Mouse (Mus musculus) embryonic facial prominence, embryonic 13.5 days (tissue): ENCODE measurements around the gene Rassf10. TPM values are rescaled to one million over a fixed set of nuclear protein-coding genes. Genes with fewer than 3 reads are reported as not detected.

ENCODE experiments used
- ATAC-seq: fragments of 200-750 bp; cut with Nextera tagmentation; 2 replicates; pipeline ENCODE4 v1.8.0; 2017; ENCODE audit warnings: low read depth; ENCODE audit not compliant: insufficient number of reproducible peaks, insufficient read depth, low FRiP score, low TSS enrichment
- H3K27ac ChIP-seq: fragments of 300-500 bp; sonication (generic); 2 replicates; pipeline ENCODE4 v1.5.1; 2015; ENCODE audit warnings: moderate library complexity, mild to moderate bottlenecking, inconsistent platforms
- H3K27me3 ChIP-seq: fragments of 300-500 bp; sonication (generic); 2 replicates; pipeline ENCODE4 v1.6.1; 2015; ENCODE audit warnings: mild to moderate bottlenecking, inconsistent platforms
- H3K36me3 ChIP-seq: fragments of 300-500 bp; sonication (generic); 2 replicates; pipeline ENCODE4 v1.6.1; 2015; ENCODE audit warnings: mild to moderate bottlenecking, inconsistent platforms
- H3K4me1 ChIP-seq: fragments of 300-500 bp; sonication (generic); 2 replicates; pipeline ENCODE4 v1.6.1; 2015; ENCODE audit warnings: inconsistent platforms
- H3K4me2 ChIP-seq: fragments of 300-500 bp; sonication (generic); 2 replicates; pipeline ENCODE4 v1.6.1; 2015; ENCODE audit warnings: moderate library complexity, mild to moderate bottlenecking, inconsistent platforms
- H3K4me3 ChIP-seq: fragments of 300-500 bp; sonication (generic); 2 replicates; pipeline ENCODE4 v1.5.1; 2015; ENCODE audit warnings: mild to moderate bottlenecking, inconsistent platforms
- H3K9ac ChIP-seq: fragments of 300-500 bp; sonication (generic); 2 replicates; pipeline ENCODE4 v1.6.1; 2015; ENCODE audit warnings: mild to moderate bottlenecking, inconsistent platforms
- H3K9me3 ChIP-seq: fragments of 300-500 bp; sonication (generic); 2 replicates; pipeline ENCODE4 v1.6.1; 2016; ENCODE audit warnings: inconsistent platforms
- WGBS: fragments of 180-500 bp; shearing (Covaris S2); methylation state at CpG from one replicate; pipeline ENCODE4 v1.1.7; 2015; ENCODE audit warnings: mixed read lengths; 5-methylcytosine and 5-hydroxymethylcytosine counted together
- polyA plus RNA-seq: library from polyadenylated mRNA; unstranded; fragments of >200 nt; fragmentation: Nextera tagmentation; extraction: Ambion mirVana; gene quantifications from 2 replicates; pipeline ENCODE4 v1.2.1, GENCODE M21; 2015

Gene Rassf10
- polyA plus RNA-seq, 1 experiment from 2014 or later: 2.4 TPM

DNA sequence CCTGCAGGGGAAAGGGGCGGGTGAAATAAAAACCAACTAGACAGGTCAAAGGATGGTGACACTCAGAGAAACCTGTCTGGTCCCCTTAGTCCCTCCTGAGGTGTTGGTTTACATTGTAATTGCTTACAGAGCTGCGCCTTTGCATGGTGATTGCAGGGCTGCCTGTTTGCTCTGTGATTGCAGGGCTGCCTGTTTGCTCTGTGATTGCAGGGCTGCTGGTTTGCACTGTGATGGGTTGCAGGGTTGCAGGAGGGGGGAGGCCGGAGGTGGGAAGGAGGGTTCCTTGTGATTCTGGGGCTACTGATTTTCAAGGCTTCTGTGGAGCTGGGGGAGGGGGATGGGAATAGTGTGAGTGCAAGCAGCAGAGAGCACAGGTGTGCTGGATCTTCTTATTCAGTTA is 13.0 kb downstream of the Rassf10 start:
- no peak for ATAC-seq
- Histone ChIP-seq H3K27ac (no peak overlapping the region), H3K36me3 (no peaks in the 10 kb centered on the region), H3K9me3 (peaks cover 8% of the 10 kb centered on the region; the same call in 1 of the 2 replicates), H3K27me3 (no peaks in the 10 kb centered on the region), H3K4me3 (no peak overlapping the region), H3K4me2 (no peak overlapping the region), H3K9ac (no peak overlapping the region), H3K4me1 (peaks cover 11% of the 10 kb centered on the region)
- 9% methylated on average over 3 of the region's 3 CpGs for WGBS

DNA sequence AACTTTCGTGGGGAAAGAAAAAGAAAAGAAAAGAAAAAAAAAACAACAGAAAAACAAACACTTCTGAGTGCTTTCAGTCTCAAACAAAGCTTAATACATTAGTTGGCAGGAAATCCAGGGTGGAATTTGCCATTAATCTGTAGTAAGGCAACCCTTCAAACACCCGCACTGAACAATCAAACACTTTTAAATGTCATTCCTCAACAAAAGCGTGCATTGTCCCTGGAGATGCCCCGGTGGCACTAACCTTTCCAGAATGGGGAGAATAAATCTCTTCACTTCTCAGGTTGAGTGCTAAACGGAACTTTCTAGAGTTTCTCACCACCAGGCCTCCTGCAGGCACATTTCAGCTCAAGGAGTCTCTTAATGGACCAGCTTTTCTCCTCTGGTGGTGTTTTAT is 29.6 kb downstream of the Rassf10 start:
- no peak overlapping the region for H3K9ac ChIP-seq
- H3K36me3 ChIP-seq: no peaks in the 10 kb centered on the region
- H3K4me1 ChIP-seq: 0 out of 2 replicates have a peak, but pooled peaks cover 6% of the 10 kb centered on the region
- H3K4me3 ChIP-seq: no peak overlapping the region
- ATAC-seq: no peak
- 35% methylated on average over 5 of the region's 5 CpGs for WGBS
- H3K9me3 ChIP-seq: no peaks in the 10 kb centered on the region
- H3K27ac ChIP-seq: no peak overlapping the region
- H3K4me2 ChIP-seq: no peak overlapping the region
- H3K27me3 ChIP-seq: no peaks in the 10 kb centered on the region

GRCm38 (mm10) chr7:112984704-112985577 is 31.2 kb downstream of the Rassf10 start:
- Histone ChIP-seq H3K27ac (no peak overlapping the region), H3K4me2 (no peak overlapping the region), H3K4me3 (no peak overlapping the region), H3K9ac (no peak overlapping the region), H3K27me3 (no peaks in the 10 kb centered on the region), H3K4me1 (0 out of 2 replicates have a peak, but pooled peaks cover 6% of the 10 kb centered on the region), H3K36me3 (no peaks in the 10 kb centered on the region), H3K9me3 (no peaks in the 10 kb centered on the region)
- ATAC-seq: no peak
- 52% methylated on average over 17 of the region's 17 CpGs for WGBS

- no peak overlapping the region for H3K27ac ChIP-seq
- no peaks in the 10 kb centered on the region; the same call in 1 of the 2 replicates for H3K9me3 ChIP-seq
- no peak overlapping the region for H3K4me3 ChIP-seq
- H3K36me3 ChIP-seq: no peaks in the 10 kb centered on the region
- ATAC-seq: no peak
- WGBS: 60% methylated on average over 8 of the region's 8 CpGs
- H3K9ac ChIP-seq: no peak overlapping the region
- no peaks in the 10 kb centered on the region for H3K27me3 ChIP-seq
- no peak overlapping the region for H3K4me2 ChIP-seq
- H3K4me1 ChIP-seq: 0 out of 2 replicates have a peak, but pooled peaks cover 6% of the 10 kb centered on the region
Measured at GRCm38 (mm10) chr7:112985578-112985949, 31.8 kb downstream of the Rassf10 start.

DNA sequence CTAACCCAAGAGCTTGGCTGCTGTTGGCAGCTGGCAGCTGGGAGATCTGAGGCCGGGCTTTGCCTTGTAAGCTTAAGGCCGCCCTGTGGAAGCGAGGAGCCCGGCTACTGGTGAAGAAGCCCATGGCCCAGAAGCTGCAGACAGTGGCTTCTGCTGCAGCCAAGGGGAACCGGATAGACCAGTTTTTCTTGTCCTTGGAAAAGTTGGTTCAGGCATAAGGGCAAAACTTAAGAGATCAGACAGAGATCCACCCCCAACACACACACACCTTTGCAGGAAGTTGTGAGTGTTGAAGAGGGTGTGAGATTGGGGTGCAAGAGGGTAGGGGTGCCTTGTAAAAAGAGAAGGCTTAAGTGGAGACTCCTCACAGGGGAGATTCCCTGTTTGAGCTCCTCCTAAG is 39.2 kb downstream of the Rassf10 start:
- Histone ChIP-seq H3K9me3 (no peaks in the 10 kb centered on the region; the same call in 1 of the 2 replicates), H3K4me3 (no peak overlapping the region), H3K4me1 (no peaks in the 10 kb centered on the region), H3K27me3 (no peaks in the 10 kb centered on the region), H3K9ac (no peak overlapping the region), H3K27ac (no peak overlapping the region), H3K4me2 (no peak overlapping the region), H3K36me3 (no peaks in the 10 kb centered on the region)
- 65% methylated on average over 5 of the region's 5 CpGs for WGBS
- ATAC-seq: no peak

GRCm38 (mm10) chr7:113003565-113004255 is 49.9 kb downstream of the Rassf10 start:
- 80% methylated on average over 3 of the region's 3 CpGs for WGBS
- Histone ChIP-seq H3K27ac (no peak overlapping the region), H3K36me3 (no peaks in the 10 kb centered on the region), H3K9ac (no peak overlapping the region), H3K9me3 (no peaks in the 10 kb centered on the region), H3K4me1 (no peaks in the 10 kb centered on the region), H3K27me3 (no peaks in the 10 kb centered on the region), H3K4me2 (no peak overlapping the region), H3K4me3 (no peak overlapping the region)
- ATAC-seq: no peak

GRCm38 (mm10) chr7:113005726-113006125 is 52.0 kb downstream of the Rassf10 start:
- Histone ChIP-seq H3K4me1 (no peaks in the 10 kb centered on the region), H3K9me3 (no peaks in the 10 kb centered on the region), H3K9ac (no peak overlapping the region), H3K4me2 (no peak overlapping the region), H3K4me3 (no peak overlapping the region), H3K27me3 (no peaks in the 10 kb centered on the region), H3K36me3 (no peaks in the 10 kb centered on the region), H3K27ac (no peak overlapping the region)
- 73% methylated on average over 6 of the region's 6 CpGs for WGBS
- no peak for ATAC-seq
